Mouse (Mus musculus) G1E (cell line): ENCODE data around the gene Thyn1. TPM values are rescaled to one million over a fixed set of nuclear protein-coding genes. Genes with fewer than 3 reads are reported as not detected.
A peak's percentile ranks its signal among the peaks of the same experiment; 100 is the strongest.

ENCODE experiments used
- ATAC-seq: 2 replicates; pipeline ENCODE4 v1.8.0; 2016; ENCODE audit warnings: mild to moderate bottlenecking; ENCODE audit not compliant: insufficient number of reproducible peaks, poor library complexity, low FRiP score, severe bottlenecking; ENCODE audit errors: extremely low read depth
- DNase-seq: peaks from one replicate; pipeline ENCODE4 v3.0.0; 2012; ENCODE audit warnings: low spot score
- H3K27me3 ChIP-seq: 2 replicates; pipeline ENCODE4 v1.6.1; 2012; ENCODE audit warnings: mild to moderate bottlenecking, low read length, inconsistent platforms; ENCODE audit not compliant: insufficient read depth
- H3K36me3 ChIP-seq: replicated peaks from 2 replicates; pipeline ENCODE3; 2012; ENCODE audit warnings: mild to moderate bottlenecking, inconsistent platforms
- H3K4me1 ChIP-seq: 2 replicates; pipeline ENCODE4 v1.6.1; 2012; ENCODE audit warnings: low read depth, low read length, inconsistent platforms, mixed read lengths; ENCODE audit not compliant: insufficient read depth
- H3K4me3 ChIP-seq: 2 replicates; pipeline ENCODE4 v1.5.1; 2012; ENCODE audit warnings: low read depth, mild to moderate bottlenecking, inconsistent platforms, low read length, moderate library complexity, mixed read lengths
- H3K9me3 ChIP-seq: replicated peaks from 2 replicates; pipeline ENCODE4 v1.6.1; 2012; ENCODE audit warnings: inconsistent platforms
- CTCF ChIP-seq: IDR thresholded peaks from 2 replicates; pipeline ENCODE4 v1.5.1; 2012; ENCODE audit warnings: low read depth, low read length, inconsistent platforms, mixed read lengths
- GATA1 ChIP-seq: IDR thresholded peaks from 2 replicates; pipeline ENCODE4 v1.6.1; 2012; ENCODE audit warnings: borderline replicate concordance, low read length, inconsistent platforms, mixed read lengths
- GATA2 ChIP-seq: IDR thresholded peaks from 2 replicates; pipeline ENCODE4 v1.6.1; 2012; ENCODE audit warnings: low read depth, low read length, inconsistent platforms, borderline replicate concordance
- POLR2AphosphoS5 ChIP-seq: IDR thresholded peaks from 2 replicates; pipeline ENCODE4 v1.6.1; 2012; ENCODE audit warnings: low read depth, low read length, inconsistent platforms; ENCODE audit not compliant: insufficient replicate concordance
- TAL1 ChIP-seq: conservative IDR thresholded peaks from 2 replicates; pipeline ENCODE4 v1.6.1; 2012; ENCODE audit warnings: low read depth, low read length, inconsistent platforms, mixed read lengths
- polyA plus RNA-seq: library from polyadenylated mRNA; stranded (reverse); fragments of >175 nt; gene quantifications from 2 replicates; pipeline ENCODE4 v1.2.3, GENCODE M21; 2012
- total RNA-seq, 2 experiments: library from RNA; stranded (forward) in 1 of 2; stranded (reverse) in 1 of 2; fragments of 200-1000 nt in 1 of 2; fragments of >200 nt in 1 of 2; fragmentation: Nextera tagmentation in 1 of 2; gene quantifications; 2 replicates each; pipeline ENCODE4 v1.2.3; 2014 to 2017

The Thyn1 gene
- total and polyA plus RNA-seq, 3 experiments: 3.8 to 108 (median 79.7) TPM

DNA sequence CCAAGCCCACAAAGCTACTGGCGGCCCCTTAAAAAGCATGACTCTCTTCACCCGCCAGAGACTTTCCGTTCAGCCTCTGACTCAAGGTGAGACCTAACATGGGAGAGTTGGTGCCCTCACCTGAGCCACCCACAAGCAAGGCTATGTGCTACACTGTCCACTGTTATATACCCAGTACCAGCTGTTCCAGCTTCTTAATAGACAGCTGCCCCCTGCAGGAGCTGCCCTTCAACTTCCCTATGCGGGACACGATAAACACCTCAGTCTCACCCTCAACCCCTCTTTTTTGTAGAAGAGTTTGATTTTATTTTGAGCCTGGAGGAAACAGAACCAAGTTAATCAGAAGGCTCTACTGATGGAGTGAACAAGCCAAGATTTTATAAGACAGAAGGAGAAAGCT lies 7.4 kb downstream of the Thyn1 start:
- peaks cover 93% of the 10 kb centered on the region for H3K36me3 ChIP-seq
- H3K27me3 ChIP-seq: no peaks in the 10 kb centered on the region
- TF ChIP-seq CTCF (no peak), POLR2AphosphoS5 (no peak), GATA1 (no peak), TAL1 (no peak), GATA2 (no peak)
- H3K4me3 ChIP-seq: no peak overlapping the region
- DNase-seq (no peak), ATAC-seq (no peak)
- no peaks in the 10 kb centered on the region for H3K9me3 ChIP-seq
- no peaks in the 10 kb centered on the region; the same call in 1 of the 2 replicates for H3K4me1 ChIP-seq

DNA sequence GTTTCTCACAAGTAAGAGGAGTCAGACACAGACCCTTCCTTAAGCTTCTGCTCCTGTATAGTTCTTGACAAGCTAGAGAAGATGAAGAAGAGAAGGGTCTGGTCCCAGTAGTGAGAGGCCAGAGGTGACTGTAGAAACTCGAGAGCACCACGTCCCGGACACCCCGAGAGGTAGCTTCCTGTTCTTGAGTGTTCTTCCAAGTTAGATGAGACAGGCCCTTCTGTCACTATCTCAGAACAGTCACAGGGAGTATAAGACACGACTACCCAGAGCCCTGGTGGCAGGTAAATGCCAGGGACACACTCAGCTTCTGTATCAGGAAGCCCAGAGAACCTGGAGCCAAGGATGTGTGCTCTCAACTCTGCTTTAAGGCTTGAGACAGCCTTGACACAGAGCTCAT lies 9.7 kb downstream of the Thyn1 start:
- H3K36me3 ChIP-seq: peaks cover 97% of the 10 kb centered on the region
- H3K27me3 ChIP-seq: no peaks in the 10 kb centered on the region
- no peak overlapping the region for H3K4me3 ChIP-seq
- no peaks in the 10 kb centered on the region for H3K4me1 ChIP-seq
- TF ChIP-seq TAL1: no peak
- TF ChIP-seq GATA2: no peak
- no peak for TF ChIP-seq GATA1
- H3K9me3 ChIP-seq: no peaks in the 10 kb centered on the region
- ATAC-seq (no peak), DNase-seq (no peak)

DNA sequence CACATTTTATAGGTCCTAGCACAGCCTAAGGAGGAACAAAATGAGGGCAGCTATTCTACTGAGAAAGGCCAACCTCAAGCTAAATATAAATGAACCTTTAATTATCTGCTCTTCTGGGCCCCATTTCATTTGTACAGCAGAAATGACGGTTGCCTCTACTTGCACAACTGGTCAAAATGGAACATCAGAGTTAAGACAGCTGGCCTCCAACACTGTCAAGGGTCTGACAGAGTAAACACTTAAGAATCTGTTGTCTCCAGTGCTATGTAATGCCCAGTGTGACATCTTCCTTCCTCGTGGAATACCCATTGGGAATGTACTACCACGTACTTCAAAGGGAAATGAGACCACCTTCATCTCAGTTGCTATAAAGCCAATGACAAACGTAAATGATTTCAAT lies 12.1 kb downstream of the Thyn1 start:
- no peak overlapping the region for H3K4me3 ChIP-seq
- no peaks in the 10 kb centered on the region for H3K9me3 ChIP-seq
- H3K27me3 ChIP-seq: no peaks in the 10 kb centered on the region
- H3K4me1 ChIP-seq: no peaks in the 10 kb centered on the region
- DNase-seq: no peak
- TF ChIP-seq TAL1: no peak
- no peak for TF ChIP-seq POLR2AphosphoS5
- TF ChIP-seq GATA1: no peak
- no peak for TF ChIP-seq CTCF
- TF ChIP-seq GATA2: no peak
- ATAC-seq: no peak
- H3K36me3 ChIP-seq: peaks cover 97% of the 10 kb centered on the region

DNA sequence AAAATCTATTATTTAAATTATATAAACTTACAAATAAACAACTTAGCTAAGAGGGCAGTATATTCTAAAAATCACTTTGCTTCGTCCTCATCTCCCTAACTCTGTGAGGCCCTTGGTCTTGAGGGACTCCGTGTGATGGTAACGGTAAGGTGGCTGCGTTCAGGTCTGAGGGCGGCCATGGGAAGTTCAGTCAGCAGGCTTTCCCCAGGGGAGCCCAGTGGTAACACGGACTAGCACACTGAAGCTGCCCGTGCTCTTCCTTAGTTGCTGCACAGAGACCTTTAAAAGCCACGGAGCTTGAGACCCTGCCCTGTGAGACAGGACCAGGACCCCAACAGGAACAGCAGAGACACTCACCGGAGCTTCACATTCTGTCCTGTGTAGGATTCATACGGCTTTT lies 19.5 kb downstream of the Thyn1 start:
- no peak for TF ChIP-seq GATA2
- DNase-seq: no peak
- Histone ChIP-seq H3K4me1 (peaks cover 16% of the 10 kb centered on the region), H3K9me3 (peaks cover 4% of the 10 kb centered on the region; the same call in 1 of the 2 replicates), H3K27me3 (no peaks in the 10 kb centered on the region), H3K36me3 (peaks cover 88% of the 10 kb centered on the region), H3K4me3 (no peak overlapping the region)
- ATAC-seq: no peak

DNA sequence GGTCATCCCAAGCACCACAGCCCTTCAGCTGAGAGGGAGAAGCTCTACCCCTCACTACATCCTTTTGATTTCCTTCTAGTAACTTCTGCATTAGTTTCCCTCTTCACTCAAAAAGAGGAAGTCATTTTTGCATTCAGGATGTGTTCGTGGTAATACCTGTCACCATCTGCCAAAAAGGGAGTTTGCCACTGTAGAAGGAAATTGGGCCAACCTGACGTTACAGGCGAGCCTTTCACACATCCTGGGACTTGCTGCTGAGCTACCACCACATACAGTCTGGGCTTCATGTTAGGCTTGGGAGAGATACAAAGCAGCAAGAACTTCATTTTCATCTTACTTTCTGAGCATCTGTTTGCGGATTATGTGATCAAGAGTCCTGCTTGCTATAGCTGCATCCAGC lies 24.2 kb downstream of the Thyn1 start:
- Histone ChIP-seq H3K9me3 (peaks cover 4% of the 10 kb centered on the region; the same call in 1 of the 2 replicates), H3K36me3 (peaks cover 64% of the 10 kb centered on the region), H3K4me3 (no peak overlapping the region), H3K4me1 (peaks cover 49% of the 10 kb centered on the region), H3K27me3 (no peaks in the 10 kb centered on the region)
- peak; percentile 64 for ATAC-seq
- TF ChIP-seq GATA1: no peak
- no peak for TF ChIP-seq POLR2AphosphoS5
- no peak for TF ChIP-seq CTCF
- TF ChIP-seq TAL1: no peak
- no peak for TF ChIP-seq GATA2
- DNase-seq: peak; percentile 29

DNA sequence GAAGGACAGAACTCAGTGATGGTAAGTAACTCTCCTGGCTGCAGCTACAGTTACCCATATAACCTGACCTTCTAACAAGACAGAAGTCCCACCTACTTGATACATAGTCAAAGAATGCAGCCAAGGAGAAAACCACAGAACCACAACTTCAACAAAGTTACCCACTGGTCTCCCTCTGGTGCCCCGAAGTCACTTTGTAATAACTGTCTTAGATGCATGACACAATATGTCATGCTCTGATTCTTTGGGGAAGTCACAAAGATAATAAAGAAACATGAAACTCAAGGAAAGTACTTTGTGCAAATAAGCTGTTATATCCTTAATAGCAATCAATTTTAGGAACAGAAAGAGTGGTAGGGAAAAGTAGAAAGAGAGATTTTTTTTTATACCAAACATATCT lies 27.2 kb downstream of the Thyn1 start:
- Histone ChIP-seq H3K4me3 (no peak overlapping the region), H3K4me1 (peaks cover 60% of the 10 kb centered on the region), H3K9me3 (no peaks in the 10 kb centered on the region), H3K36me3 (peaks cover 42% of the 10 kb centered on the region), H3K27me3 (no peaks in the 10 kb centered on the region)
- TF ChIP-seq POLR2AphosphoS5: no peak
- TF ChIP-seq GATA2: no peak
- TF ChIP-seq GATA1: no peak
- TF ChIP-seq CTCF: no peak
- no peak for TF ChIP-seq TAL1
- ATAC-seq (no peak), DNase-seq (peak; percentile 15)
